8 mouse cellular contexts compared by ENCODE assay signal in the genomic region with DNA sequence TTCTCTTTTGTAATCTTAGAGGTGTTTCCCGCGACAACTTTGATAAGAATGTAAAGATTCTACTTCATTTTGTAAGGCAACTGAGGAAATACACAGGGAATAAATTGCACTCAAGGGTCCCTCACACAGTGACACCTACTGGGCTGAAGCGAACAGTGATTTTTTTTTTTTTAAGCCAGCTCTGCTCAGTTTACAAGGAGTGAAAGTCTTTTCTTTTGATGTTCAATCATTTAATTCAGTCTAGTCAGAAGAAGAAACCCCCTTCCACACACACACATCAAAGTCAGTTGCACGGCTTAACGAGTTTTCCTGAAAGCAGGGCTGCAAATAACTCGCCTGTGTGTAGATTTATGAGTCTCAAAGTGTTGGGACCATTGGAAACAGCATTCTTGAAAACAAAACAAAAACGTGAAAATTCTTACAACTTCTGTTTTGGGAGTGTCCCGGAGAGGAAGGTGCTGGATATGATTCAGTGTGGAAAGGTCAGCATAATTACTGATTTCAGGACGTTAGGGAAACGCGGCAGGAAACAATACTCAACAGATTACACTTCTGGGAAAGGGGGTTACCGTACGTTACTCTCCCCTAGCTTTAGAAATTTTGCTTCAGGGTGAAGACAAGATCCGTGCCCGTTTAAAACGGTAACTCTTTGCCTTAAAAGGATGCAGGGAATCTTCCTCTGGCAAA. TPM values are rescaled to one million over a fixed set of nuclear protein-coding genes. Genes with fewer than 3 reads are reported as not detected.
DNase-seq lines count a peak whose midpoint lies in the region; ATAC-seq lines count a peak whose summit lies in the region.

Sema3c (plus strand) TSS at position 588 of the 687 bp plus-strand sequence.

- H3K36me3 ChIP-seq in embryonic facial prominence, embryonic 12.5 days = no peaks in the 10 kb centered on the region
- no peaks in the 10 kb centered on the region for H3K36me3 ChIP-seq in heart, embryonic 15.5 days

- peak; percentile 7; the same call in 1 of the 2 replicates for ATAC-seq in embryonic facial prominence, embryonic 12.5 days (ENCODE audit: insufficient number of reproducible peaks, insufficient read depth, low FRiP score, low TSS enrichment)
- ATAC-seq in heart, embryonic 15.5 days (replicated peaks; ENCODE audit: insufficient number of reproducible peaks, insufficient read depth, low FRiP score, low read depth) = no peak
- peak; percentile 59 for ATAC-seq in megakaryocyte-erythroid progenitor cell, adult 5-6 weeks (replicated peaks; ENCODE audit: low FRiP score, low TSS enrichment, poor library complexity, severe bottlenecking)

- peak within 1 kb of the TSS; percentile 65 for H3K27ac ChIP-seq in embryonic facial prominence, embryonic 12.5 days
- peak within 1 kb of the TSS; percentile 75 for H3K27ac ChIP-seq in heart, embryonic 15.5 days

- peak within 1 kb of the TSS; percentile 52 for H3K4me3 ChIP-seq in embryonic facial prominence, embryonic 12.5 days
- H3K4me3 ChIP-seq in heart, embryonic 15.5 days = peak within 1 kb of the TSS; percentile 82

- no peaks in the 10 kb centered on the region for H3K4me1 ChIP-seq in embryonic facial prominence, embryonic 12.5 days
- no peaks in the 10 kb centered on the region; the same call in 1 of the 2 replicates for H3K4me1 ChIP-seq in heart, embryonic 15.5 days (replicated peaks)

- H3K27me3 ChIP-seq in embryonic facial prominence, embryonic 12.5 days = no peaks in the 10 kb centered on the region
- H3K27me3 ChIP-seq in heart, embryonic 15.5 days = no peaks in the 10 kb centered on the region

- no peaks in the 10 kb centered on the region for H3K9me3 ChIP-seq in embryonic facial prominence, embryonic 12.5 days
- H3K9me3 ChIP-seq in heart, embryonic 15.5 days (replicated peaks) = no peaks in the 10 kb centered on the region

- peak within 1 kb of the TSS; percentile 43 for H3K9ac ChIP-seq in embryonic facial prominence, embryonic 12.5 days
- peak within 1 kb of the TSS; percentile 66 for H3K9ac ChIP-seq in heart, embryonic 15.5 days

- peak; percentile 6 to 20 for DNase-seq in right cerebral cortex, adult 2 months (ENCODE audit: low spot score in 2 of 2)
- DNase-seq in right cerebral cortex, postnatal 10 days (ENCODE audit: low spot score in 2 of 2) = no peak
- DNase-seq in layer of hippocampus, postnatal 36 days = no peak
- no peak for DNase-seq in thymus, postnatal 4 days
- DNase-seq in right cerebral cortex, postnatal 36 days (ENCODE audit: low spot score in 2 of 2) = no peak

- 1% methylated on average over 16 of the region's 16 CpGs for WGBS in embryonic facial prominence, embryonic 12.5 days
- WGBS in heart, embryonic 15.5 days = under 1% methylated on average over 16 of the region's 16 CpGs

- H3K4me2 ChIP-seq in embryonic facial prominence, embryonic 12.5 days (replicated peaks) = peak within 1 kb of the TSS; percentile 61
- peak within 1 kb of the TSS; percentile 89 for H3K4me2 ChIP-seq in heart, embryonic 15.5 days

RNA-seq across cellular contexts. Expression of gene Sema3c, which starts in this region (rescaled TPM):
- 24.5 and 24.8 TPM in 2 replicates for polyA plus RNA-seq in embryonic facial prominence, embryonic 12.5 days (2016; fragmentation: Nextera tagmentation; extraction: Ambion mirVana)
- 9.1 and 12.4 TPM in 2 replicates for polyA plus RNA-seq in heart, embryonic 15.5 days (2015; fragmentation: Nextera tagmentation; extraction: Ambion mirVana)
- 10 to 100 TPM; 21.2 to 22.7 TPM for total RNA-seq in layer of hippocampus, postnatal 36 days (2021)
- total RNA-seq in megakaryocyte-erythroid progenitor cell, adult 5-6 weeks (2014; fragmentation: Nextera tagmentation) = not detected in 2 replicates
- not detected in 2 replicates for total RNA-seq in megakaryocyte-erythroid progenitor cell, adult 5-6 weeks (2017)

Comparison
In these comparisons a context has a peak if more than half of its experiments do, and no peak if none do; other contexts are left out.
1. RNA of gene Sema3c (total RNA-seq): 21.2 to 22.7 TPM in layer of hippocampus, postnatal 36 days; not detected in megakaryocyte-erythroid progenitor cell, adult 5-6 weeks; every median in the first group is over 10 times any median in the second.
2. DNase-seq: peak in right cerebral cortex, adult 2 months (2 of 2); none in right cerebral cortex, postnatal 10 days (0 of 2), layer of hippocampus, postnatal 36 days (0 of 2), thymus, postnatal 4 days (single experiment) and right cerebral cortex, postnatal 36 days (0 of 2).
3. Peak in ATAC-seq in megakaryocyte-erythroid progenitor cell, adult 5-6 weeks; RNA of the gene not detected or under 1 TPM.